Mouse (Mus musculus) testis, postnatal 14 days (tissue): Measurements from ENCODE around the gene Gm42517.

Experiments used
- DNase-seq: peaks from one replicate; pipeline ENCODE4 v3.0.0; 2021; ENCODE audit warnings: low spot score

Gene Gm42517

GRCm38 (mm10) chr5:108349511-108350148, 18.1 kb downstream of the Gm42517 start:
- DNase-seq = no peak

GRCm38 (mm10) chr5:108347843-108348242, 19.9 kb downstream of the Gm42517 start:
- no peak for DNase-seq

- no peak for DNase-seq
Measured at GRCm38 (mm10) chr5:108345313-108346071, 22.2 kb downstream of the Gm42517 start.

GRCm38 (mm10) chr5:108343680-108344170, 24.0 kb downstream of the Gm42517 start:
- no peak for DNase-seq

GRCm38 (mm10) chr5:108338049-108338448, 29.7 kb downstream of the Gm42517 start:
- no peak for DNase-seq

GRCm38 (mm10) chr5:108337385-108337784, 30.3 kb downstream of the Gm42517 start:
- DNase-seq = no peak

- DNase-seq = no peak
Measured at GRCm38 (mm10) chr5:108331051-108331450, 36.7 kb downstream of the Gm42517 start.
